Mouse (Mus musculus): ENCODE results near the gene Gm3336. TPM values are rescaled to one million over a fixed set of nuclear protein-coding genes. Genes with fewer than 3 reads are reported as not detected.

The Gm3336 gene
- polyA plus RNA-seq, 1 experiment = 0.26 TPM

DNA sequence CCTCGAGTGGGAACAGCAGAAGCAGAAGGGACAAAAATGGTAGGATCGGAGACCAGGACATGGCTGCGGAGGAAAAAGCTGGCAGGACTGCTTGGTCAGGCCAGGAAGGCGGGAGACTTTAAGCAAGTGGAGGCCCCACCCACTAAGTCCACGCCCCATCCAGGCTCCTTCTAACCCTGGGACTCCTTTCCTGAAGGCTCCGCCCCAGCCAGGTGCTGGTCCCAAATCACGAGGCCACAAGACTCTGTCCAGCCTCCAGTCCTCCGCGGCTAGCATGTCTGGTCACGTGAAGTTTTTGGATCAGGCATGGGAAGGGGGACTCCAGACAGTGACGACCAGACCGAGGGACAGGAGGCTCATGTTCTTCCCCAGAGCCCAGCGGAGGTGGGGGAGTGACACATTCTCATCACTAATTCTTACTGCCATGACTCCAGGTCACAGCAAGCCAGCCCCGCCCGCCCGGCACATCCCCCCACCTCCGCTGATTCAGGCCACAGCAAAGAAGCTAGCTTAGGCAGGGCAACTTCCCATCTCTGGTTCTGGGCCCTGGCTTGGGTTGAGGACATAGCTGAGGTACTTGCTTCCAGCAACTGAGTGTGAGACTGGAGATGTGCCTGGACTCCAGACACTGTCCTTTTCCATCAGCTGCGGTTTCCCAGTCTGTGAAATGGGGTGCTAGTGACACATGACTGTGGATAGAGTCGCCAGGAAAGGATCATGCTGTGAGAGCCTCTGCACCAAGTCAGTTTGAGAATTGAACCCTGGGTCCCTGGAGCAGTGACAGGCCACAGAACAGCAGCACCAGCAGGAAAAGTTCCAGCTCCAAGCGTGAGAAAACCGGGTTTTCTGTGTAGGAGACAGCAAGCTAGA is 48.5 kb downstream of the Gm3336 start:
- no peaks in the 10 kb centered on the region for H3K9me3 ChIP-seq
- peaks cover 59% of the 10 kb centered on the region for H3K36me3 ChIP-seq (replicated peaks; ENCODE audit: low read length)
- peaks cover 6% of the 10 kb centered on the region for H3K27me3 ChIP-seq (replicated peaks)
- H3K4me1 ChIP-seq = peaks cover 85% of the 10 kb centered on the region
- H3K4me3 ChIP-seq (replicated peaks) = peak overlapping the region; percentile 89
- TF ChIP-seq FLI1 (IDR thresholded peaks at IDR 0.05; ENCODE audit: low read length) = no peak
- no peak for TF ChIP-seq GATA1 (IDR thresholded peaks at IDR 0.05; ENCODE audit: borderline replicate concordance, low read length)

- Histone ChIP-seq H3K27me3 (replicated peaks) (peaks cover 6% of the 10 kb centered on the region), H3K4me3 (replicated peaks) (no peak overlapping the region), H3K9me3 (no peaks in the 10 kb centered on the region), H3K4me1 (peaks cover 84% of the 10 kb centered on the region), H3K36me3 (replicated peaks; ENCODE audit: low read length) (peaks cover 65% of the 10 kb centered on the region)
- TF ChIP-seq GATA1 (IDR thresholded peaks at IDR 0.05; ENCODE audit: borderline replicate concordance, low read length) (no peak), FLI1 (IDR thresholded peaks at IDR 0.05; ENCODE audit: low read length) (no peak)
These were observed 49.2 kb downstream of the Gm3336 start for GRCm38 (mm10) chr8:70767503-70767902.

- H3K27me3 ChIP-seq (replicated peaks) = peaks cover 6% of the 10 kb centered on the region
- H3K4me1 ChIP-seq = peaks cover 82% of the 10 kb centered on the region
- H3K36me3 ChIP-seq (replicated peaks; ENCODE audit: low read length) = peaks cover 73% of the 10 kb centered on the region
- no peaks in the 10 kb centered on the region for H3K9me3 ChIP-seq
- H3K4me3 ChIP-seq (replicated peaks) = no peak overlapping the region
- TF ChIP-seq FLI1 (IDR thresholded peaks at IDR 0.05; ENCODE audit: low read length) = no peak
- no peak for TF ChIP-seq GATA1 (IDR thresholded peaks at IDR 0.05; ENCODE audit: borderline replicate concordance, low read length)
These were observed 50.0 kb downstream of the Gm3336 start for GRCm38 (mm10) chr8:70768231-70768776.

GRCm38 (mm10) chr8:70768956-70769355 is 50.6 kb downstream of the Gm3336 start:
- no peak for TF ChIP-seq FLI1 (IDR thresholded peaks at IDR 0.05; ENCODE audit: low read length)
- TF ChIP-seq GATA1 (IDR thresholded peaks at IDR 0.05; ENCODE audit: borderline replicate concordance, low read length) = no peak
- Histone ChIP-seq H3K27me3 (replicated peaks) (peaks cover 6% of the 10 kb centered on the region), H3K4me1 (peaks cover 80% of the 10 kb centered on the region), H3K9me3 (no peaks in the 10 kb centered on the region), H3K4me3 (replicated peaks) (peak overlapping the region; percentile 29), H3K36me3 (replicated peaks; ENCODE audit: low read length) (peaks cover 74% of the 10 kb centered on the region)

DNA sequence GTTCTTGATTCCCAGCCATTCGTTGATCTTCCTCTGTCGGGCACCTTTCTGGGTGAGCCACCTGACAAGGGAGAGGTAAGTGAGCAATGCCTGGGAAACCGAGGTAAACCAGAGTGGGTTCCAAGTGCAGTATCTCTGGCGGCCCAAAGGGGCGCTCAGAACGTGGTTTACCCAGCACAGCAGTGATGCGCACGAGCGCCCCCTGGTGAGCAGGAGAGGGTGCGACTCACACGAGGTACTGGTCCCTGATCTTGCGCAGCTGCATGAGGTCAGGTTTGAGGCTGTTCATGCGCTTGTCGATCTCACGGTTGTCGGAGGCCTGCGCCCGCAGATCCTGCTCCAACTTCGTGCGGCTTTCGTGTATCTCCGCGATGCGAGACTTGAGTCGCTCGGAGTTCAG is 51.0 kb downstream of the Gm3336 start:
- Histone ChIP-seq H3K27me3 (replicated peaks) (peaks cover 6% of the 10 kb centered on the region), H3K9me3 (no peaks in the 10 kb centered on the region), H3K36me3 (replicated peaks; ENCODE audit: low read length) (peaks cover 74% of the 10 kb centered on the region), H3K4me1 (peaks cover 81% of the 10 kb centered on the region), H3K4me3 (replicated peaks) (peak overlapping the region; percentile 38)
- no peak for TF ChIP-seq FLI1 (IDR thresholded peaks at IDR 0.05; ENCODE audit: low read length)
- TF ChIP-seq GATA1 (IDR thresholded peaks at IDR 0.05; ENCODE audit: borderline replicate concordance, low read length) = no peak

DNA sequence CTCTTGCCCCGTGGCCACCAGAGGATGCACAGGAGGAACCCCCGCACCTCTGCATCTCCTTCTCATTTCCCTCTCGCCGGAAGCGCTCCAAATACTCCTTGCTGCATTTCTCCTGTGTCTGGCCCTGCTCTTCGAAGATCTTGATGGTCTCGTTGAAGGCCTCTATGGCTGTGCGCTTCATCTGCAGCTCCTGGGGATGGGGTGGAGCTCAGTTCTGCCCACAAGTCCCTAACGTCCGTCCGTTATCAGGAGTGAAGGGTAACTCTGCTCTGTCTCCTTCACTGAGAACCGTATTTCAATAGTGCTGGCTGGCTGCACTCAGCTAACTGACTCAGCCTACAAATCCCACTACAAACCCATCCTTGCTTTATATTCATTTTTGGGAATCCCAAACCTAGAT is 51.5 kb downstream of the Gm3336 start:
- Histone ChIP-seq H3K4me3 (replicated peaks) (no peak overlapping the region), H3K9me3 (no peaks in the 10 kb centered on the region), H3K4me1 (peaks cover 81% of the 10 kb centered on the region), H3K27me3 (replicated peaks) (peaks cover 6% of the 10 kb centered on the region), H3K36me3 (replicated peaks; ENCODE audit: low read length) (peaks cover 75% of the 10 kb centered on the region)
- TF ChIP-seq FLI1 (IDR thresholded peaks at IDR 0.05; ENCODE audit: low read length) (no peak), GATA1 (IDR thresholded peaks at IDR 0.05; ENCODE audit: borderline replicate concordance, low read length) (no peak)

GRCm38 (mm10) chr8:70770748-70771147 is 52.4 kb downstream of the Gm3336 start:
- peaks cover 83% of the 10 kb centered on the region for H3K4me1 ChIP-seq
- no peak for TF ChIP-seq GATA1 (IDR thresholded peaks at IDR 0.05; ENCODE audit: borderline replicate concordance, low read length)
- TF ChIP-seq FLI1 (IDR thresholded peaks at IDR 0.05; ENCODE audit: low read length) = no peak
- peaks cover 6% of the 10 kb centered on the region for H3K27me3 ChIP-seq (replicated peaks)
- no peak overlapping the region for H3K4me3 ChIP-seq (replicated peaks)
- H3K9me3 ChIP-seq = no peaks in the 10 kb centered on the region
- H3K36me3 ChIP-seq (replicated peaks; ENCODE audit: low read length) = peaks cover 80% of the 10 kb centered on the region

GRCm38 (mm10) chr8:70771217-70771616 is 52.9 kb downstream of the Gm3336 start:
- H3K4me1 ChIP-seq = peaks cover 83% of the 10 kb centered on the region

GRCm38 (mm10) chr8:70772075-70772474 is 53.7 kb downstream of the Gm3336 start:
- H3K9me3 ChIP-seq = no peaks in the 10 kb centered on the region
- no peak overlapping the region for H3K4me3 ChIP-seq (replicated peaks)
- H3K27me3 ChIP-seq (replicated peaks) = peaks cover 6% of the 10 kb centered on the region
- TF ChIP-seq FLI1 (IDR thresholded peaks at IDR 0.05; ENCODE audit: low read length) (no peak), GATA1 (IDR thresholded peaks at IDR 0.05; ENCODE audit: borderline replicate concordance, low read length) (no peak)
- peaks cover 80% of the 10 kb centered on the region for H3K36me3 ChIP-seq (replicated peaks; ENCODE audit: low read length)
- peaks cover 76% of the 10 kb centered on the region for H3K4me1 ChIP-seq

More at GRCm38 (mm10) chr8:70771217-70771616, 52.9 kb downstream of the Gm3336 start:
- peaks cover 6% of the 10 kb centered on the region for H3K27me3 ChIP-seq (replicated peaks)
- TF ChIP-seq GATA1 (IDR thresholded peaks at IDR 0.05; ENCODE audit: borderline replicate concordance, low read length) (no peak), FLI1 (IDR thresholded peaks at IDR 0.05; ENCODE audit: low read length) (no peak)
- peaks cover 80% of the 10 kb centered on the region for H3K36me3 ChIP-seq (replicated peaks; ENCODE audit: low read length)
- H3K9me3 ChIP-seq = no peaks in the 10 kb centered on the region
- H3K4me3 ChIP-seq (replicated peaks) = no peak overlapping the region

Other genes with a start within 250 kb of the Gm3336 start
- gene Klhl26, start 241.6 kb upstream of the Gm3336 start, polyA plus RNA-seq (2012; ENCODE audit: insufficient read depth, low replicate concordance) = 10.3 and 19.1 TPM in 2 replicates
- not detected in 2 replicates for gene Tmem59l, start 231.2 kb upstream of the Gm3336 start, polyA plus RNA-seq (2012; ENCODE audit: insufficient read depth, low replicate concordance)
- gene Crlf1, start 225.4 kb upstream of the Gm3336 start, polyA plus RNA-seq (2012; ENCODE audit: insufficient read depth, low replicate concordance) = not detected in 2 replicates
- 135 and 319 TPM in 2 replicates for gene Rex1bd, start 211.8 kb upstream of the Gm3336 start, polyA plus RNA-seq (2012; ENCODE audit: insufficient read depth, low replicate concordance)
- 499 and 989 TPM in 2 replicates for gene Uba52, start 207.7 kb upstream of the Gm3336 start, polyA plus RNA-seq (2012; ENCODE audit: insufficient read depth, low replicate concordance)
- 3,667 and 5,102 TPM in 2 replicates for gene Fkbp8, start 190.8 kb upstream of the Gm3336 start, polyA plus RNA-seq (2012; ENCODE audit: insufficient read depth, low replicate concordance)
- gene Kxd1, start 190.6 kb upstream of the Gm3336 start, polyA plus RNA-seq (2012; ENCODE audit: insufficient read depth, low replicate concordance) = 33.5 and 40.2 TPM in 2 replicates
- gene Ell, start 179.1 kb upstream of the Gm3336 start, polyA plus RNA-seq (2012; ENCODE audit: insufficient read depth, low replicate concordance) = 58.8 and 65.3 TPM in 2 replicates
- 165 and 201 TPM in 2 replicates for gene Isyna1, start 124.2 kb upstream of the Gm3336 start, polyA plus RNA-seq (2012; ENCODE audit: insufficient read depth, low replicate concordance)
- gene Ssbp4, start 109.7 kb upstream of the Gm3336 start, polyA plus RNA-seq (2012; ENCODE audit: insufficient read depth, low replicate concordance) = 1,561 and 3,509 TPM in 2 replicates
- 19.0 and 34.7 TPM in 2 replicates for gene Lrrc25, start 102.4 kb upstream of the Gm3336 start, polyA plus RNA-seq (2012; ENCODE audit: insufficient read depth, low replicate concordance)
- gene Gdf15, start 86.1 kb upstream of the Gm3336 start, polyA plus RNA-seq (2012; ENCODE audit: insufficient read depth, low replicate concordance) = 2.5 and 4.5 TPM in 2 replicates
- 10.2 and 10.5 TPM in 2 replicates for gene Pgpep1, start 58.2 kb upstream of the Gm3336 start, polyA plus RNA-seq (2012; ENCODE audit: insufficient read depth, low replicate concordance)
- 103 and 569 TPM in 2 replicates for gene Lsm4, start 45.3 kb upstream of the Gm3336 start, polyA plus RNA-seq (2012; ENCODE audit: insufficient read depth, low replicate concordance)
- 972 and 2,520 TPM in 2 replicates for gene Jund, start 19.6 kb upstream of the Gm3336 start, polyA plus RNA-seq (2012; ENCODE audit: insufficient read depth, low replicate concordance)
- not detected in 2 replicates for gene Iqcn, start 15.1 kb upstream of the Gm3336 start, polyA plus RNA-seq (2012; ENCODE audit: insufficient read depth, low replicate concordance)
- gene Pde4c, start 5.2 kb downstream of the Gm3336 start, polyA plus RNA-seq (2012; ENCODE audit: insufficient read depth, low replicate concordance) = 0.03 TPM in 1 of 2 replicates, not detected in the other
- 7.8 and 38.4 TPM in 2 replicates for gene Rab3a, start 36.1 kb downstream of the Gm3336 start, polyA plus RNA-seq (2012; ENCODE audit: insufficient read depth, low replicate concordance)
- gene Mpv17l2, start 42.4 kb downstream of the Gm3336 start, polyA plus RNA-seq (2012; ENCODE audit: insufficient read depth, low replicate concordance) = 99.7 and 186 TPM in 2 replicates
- gene Pik3r2, start 58.2 kb downstream of the Gm3336 start, polyA plus RNA-seq (2012; ENCODE audit: insufficient read depth, low replicate concordance) = 51.5 and 59.4 TPM in 2 replicates
- gene Mast3, start 86.5 kb downstream of the Gm3336 start, polyA plus RNA-seq (2012; ENCODE audit: insufficient read depth, low replicate concordance) = 370 and 778 TPM in 2 replicates
- gene Il12rb1, start 89.9 kb downstream of the Gm3336 start, polyA plus RNA-seq (2012; ENCODE audit: insufficient read depth, low replicate concordance) = 10.8 and 11.1 TPM in 2 replicates
- 30.6 and 35.6 TPM in 2 replicates for gene Arrdc2, start 121.2 kb downstream of the Gm3336 start, polyA plus RNA-seq (2012; ENCODE audit: insufficient read depth, low replicate concordance)
- 3.4 and 11.8 TPM in 2 replicates for gene Kcnn1, start 144.7 kb downstream of the Gm3336 start, polyA plus RNA-seq (2012; ENCODE audit: insufficient read depth, low replicate concordance)
- gene Ccdc124, start 155.4 kb downstream of the Gm3336 start, polyA plus RNA-seq (2012; ENCODE audit: insufficient read depth, low replicate concordance) = 92.6 and 282 TPM in 2 replicates
- gene Slc5a5, start 174.2 kb downstream of the Gm3336 start, polyA plus RNA-seq (2012; ENCODE audit: insufficient read depth, low replicate concordance) = 0.13 and 1.5 TPM in 2 replicates
- gene Rpl18a, start 178.9 kb downstream of the Gm3336 start, polyA plus RNA-seq (2012; ENCODE audit: insufficient read depth, low replicate concordance) = 4,812 and 7,707 TPM in 2 replicates
- gene Map1s, start 187.4 kb downstream of the Gm3336 start, polyA plus RNA-seq (2012; ENCODE audit: insufficient read depth, low replicate concordance) = 69.6 and 104 TPM in 2 replicates